Mouse (Mus musculus) layer of hippocampus, postnatal 36 days (tissue): ENCODE data around the gene Fgf9. TPM values are rescaled to one million over a fixed set of nuclear protein-coding genes. Genes with fewer than 3 reads are reported as not detected.

Experiments
- DNase-seq, 2 experiments: peaks; one replicate each; pipeline ENCODE4 v3.0.0; 2022
- total RNA-seq, 2 experiments: library from RNA; stranded (reverse); gene quantifications; 2 replicates each; pipeline ENCODE4 v1.2.3; 2021

Gene Fgf9
- 10 to 100 TPM; 17.1 to 19.2 TPM for total RNA-seq

DNA sequence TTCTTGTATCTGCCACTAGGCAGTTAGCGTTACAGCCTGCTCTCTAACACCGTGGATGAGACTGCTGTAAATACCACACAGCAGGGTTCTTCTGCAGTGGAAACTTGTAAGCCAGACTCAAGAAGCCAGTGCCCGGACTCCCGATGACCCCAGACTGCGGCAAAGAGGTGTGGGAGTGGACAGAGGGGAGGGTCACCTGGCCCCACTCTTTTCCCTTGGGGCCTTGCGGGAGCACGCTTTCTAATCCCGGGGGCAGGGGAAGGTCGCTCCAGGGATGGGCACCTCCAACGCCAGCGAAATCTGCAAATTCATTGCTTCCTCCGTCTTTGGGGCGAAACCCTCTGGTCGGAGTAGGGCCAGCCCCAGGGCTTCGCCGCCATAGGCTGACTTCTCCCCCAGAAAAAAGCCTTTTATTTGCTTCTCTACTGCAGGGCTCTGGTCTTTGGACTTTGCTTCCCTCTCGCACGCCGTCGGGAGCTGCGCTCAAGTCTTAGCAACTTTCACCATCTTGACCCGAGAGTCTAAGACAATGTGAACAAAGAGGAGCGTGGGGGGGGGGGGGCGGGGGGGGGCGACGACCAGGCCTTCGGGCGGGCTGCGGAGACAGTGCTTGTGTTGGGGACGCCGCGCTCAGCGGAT is at the start of gene Fgf9:
Fgf9 (plus strand) TSS at position 67 of the 639 bp plus-strand sequence.
- no peak for DNase-seq

DNA sequence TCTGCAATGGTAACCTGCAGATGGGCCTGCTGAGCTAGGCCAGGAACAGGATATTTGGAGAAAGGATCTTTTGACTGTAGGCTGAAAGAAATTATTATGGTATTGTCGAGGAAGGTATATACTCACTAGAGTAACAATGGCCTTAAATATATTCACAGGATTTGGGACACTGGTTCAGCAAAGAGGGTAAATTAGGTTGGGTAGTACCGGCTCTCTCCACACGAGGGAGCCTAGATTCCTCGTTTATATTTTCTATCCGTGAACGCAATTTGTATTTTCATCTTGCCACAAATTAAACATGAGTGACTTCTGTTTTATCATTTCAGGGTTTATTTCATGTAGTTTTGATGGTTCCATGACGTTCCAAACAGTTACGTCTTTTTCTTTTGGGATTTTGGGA is 35.8 kb upstream of the Fgf9 start:
- DNase-seq: peak; percentile 37 to 60

GRCm38 (mm10) chr14:58036174-58036573 is 34.2 kb upstream of the Fgf9 start:
- DNase-seq: no peak

DNA sequence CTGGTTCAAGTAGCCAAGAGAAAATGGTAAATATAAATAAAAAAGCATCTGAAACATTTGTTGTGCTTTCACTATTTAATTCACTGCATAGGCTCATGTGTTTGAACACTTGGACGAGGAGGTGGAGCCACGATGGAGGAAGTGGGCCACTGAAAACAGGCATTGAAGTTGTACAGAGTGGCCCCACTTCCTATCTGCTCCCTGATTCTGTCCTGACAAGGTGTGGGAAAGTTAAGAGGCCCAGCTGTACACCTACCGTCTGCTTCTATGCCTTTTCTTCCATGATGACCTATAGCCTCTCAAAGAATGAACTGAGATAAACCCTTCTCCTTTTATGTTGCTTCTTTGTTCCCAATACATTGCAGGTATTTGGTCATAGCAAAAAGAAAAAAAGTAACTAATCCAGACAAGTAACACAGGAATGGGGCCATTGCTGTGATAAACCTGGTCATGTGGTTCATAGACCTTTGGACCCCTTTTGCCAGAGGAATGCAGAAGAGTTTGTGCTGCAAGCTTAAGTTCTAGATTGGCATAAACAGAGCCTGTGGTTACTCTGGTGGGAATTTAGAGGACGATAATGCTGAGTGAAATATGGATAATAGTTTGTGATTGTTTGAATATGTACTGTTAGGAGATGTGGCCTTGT is 23.6 kb upstream of the Fgf9 start:
- DNase-seq: no peak

- no peak for DNase-seq
Observed at GRCm38 (mm10) chr14:58050691-58051090, 19.7 kb upstream of the Fgf9 start.

- DNase-seq: no peak
Observed at GRCm38 (mm10) chr14:58067586-58067985, 2.8 kb upstream of the Fgf9 start.

DNA sequence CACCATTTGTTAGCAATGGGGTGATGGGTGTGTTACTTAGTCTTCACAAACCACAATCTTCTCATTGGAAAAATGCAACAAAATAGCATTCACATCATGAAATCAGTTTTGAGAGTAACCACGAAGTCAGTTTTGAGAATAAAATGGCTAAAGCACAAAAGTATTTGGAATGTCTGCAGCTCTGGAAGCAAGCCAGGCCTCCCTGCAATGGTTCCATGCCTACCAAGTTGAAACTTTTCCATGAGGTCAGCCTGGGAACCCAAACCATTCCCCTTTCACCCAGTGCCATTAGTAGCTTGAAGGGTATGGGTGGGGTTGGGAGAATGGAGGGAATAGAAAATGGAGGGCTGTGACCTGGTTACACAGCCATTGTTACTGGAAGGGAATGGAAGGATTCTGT is 1.7 kb upstream of the Fgf9 start:
- no peak for DNase-seq

DNA sequence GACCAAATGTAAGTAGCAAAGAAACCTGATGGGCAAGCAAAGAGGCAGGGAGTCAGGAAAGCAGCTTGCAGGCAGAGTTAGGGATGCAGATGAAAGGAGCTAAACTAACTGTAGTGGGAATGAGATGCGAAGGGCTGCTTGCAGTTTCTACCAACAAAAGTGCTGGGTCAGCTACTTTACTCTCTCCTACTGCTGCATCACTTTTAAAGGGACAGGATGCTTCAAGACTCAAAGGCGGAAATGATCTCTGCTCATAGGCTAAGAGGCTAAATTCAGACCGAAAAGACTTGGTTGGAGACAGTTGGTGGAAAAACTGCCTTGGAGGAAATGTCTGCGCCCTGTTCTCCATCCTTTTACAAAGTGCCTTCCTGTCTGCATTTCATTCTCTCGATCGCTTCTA is 420 bp upstream of the Fgf9 start:
- no peak for DNase-seq

GRCm38 (mm10) chr14:58071120-58071641 is 834 bp downstream of the Fgf9 start:
- DNase-seq: peak; percentile 16 to 33

DNA sequence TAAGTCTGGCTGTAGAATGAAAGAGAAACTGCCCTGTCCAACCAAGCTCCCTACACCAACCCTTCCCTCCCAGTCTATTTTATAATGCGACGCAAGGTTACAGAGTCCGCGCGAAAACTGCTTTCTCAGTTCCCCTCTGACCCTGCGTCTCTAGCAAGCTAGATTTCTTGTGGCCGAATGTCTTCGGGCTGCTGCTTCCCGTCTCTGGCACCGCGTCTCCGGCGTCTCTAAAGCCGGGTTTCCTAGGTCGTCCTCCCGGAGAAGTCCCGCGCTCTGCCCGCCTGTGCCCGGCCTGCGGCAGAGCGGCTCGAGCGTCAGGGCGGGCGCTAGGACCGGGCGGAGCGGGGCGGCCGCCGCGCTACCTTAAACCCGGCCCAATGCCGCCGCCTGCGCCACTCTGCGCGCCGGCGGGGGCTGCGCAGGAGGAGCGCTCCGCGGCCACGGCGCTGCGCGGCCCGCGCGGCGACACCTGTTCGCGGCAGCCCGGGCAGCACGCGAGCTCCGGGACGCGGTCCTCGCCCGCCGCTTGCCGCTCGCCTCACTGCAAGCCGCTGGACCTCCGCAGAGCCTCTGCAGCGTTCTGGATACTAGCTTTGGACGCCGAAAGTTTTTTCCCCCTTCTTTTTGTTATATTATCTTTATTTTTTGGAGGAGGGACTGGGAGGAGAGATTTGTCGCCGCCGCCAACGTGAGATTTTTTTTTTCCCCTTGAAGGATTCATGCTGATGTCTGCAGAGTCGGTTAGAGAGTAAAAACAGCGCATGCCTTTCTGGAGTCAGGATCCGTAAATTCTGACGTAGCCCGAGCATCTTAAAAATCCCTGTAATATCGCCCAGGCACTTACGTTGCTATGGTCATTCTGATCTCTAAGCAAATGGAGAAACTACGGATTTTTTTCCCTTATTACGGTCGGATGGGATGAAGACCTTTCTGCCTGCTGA is 1.8 kb downstream of the Fgf9 start:
- DNase-seq: peak; percentile 69 to 75

DNA sequence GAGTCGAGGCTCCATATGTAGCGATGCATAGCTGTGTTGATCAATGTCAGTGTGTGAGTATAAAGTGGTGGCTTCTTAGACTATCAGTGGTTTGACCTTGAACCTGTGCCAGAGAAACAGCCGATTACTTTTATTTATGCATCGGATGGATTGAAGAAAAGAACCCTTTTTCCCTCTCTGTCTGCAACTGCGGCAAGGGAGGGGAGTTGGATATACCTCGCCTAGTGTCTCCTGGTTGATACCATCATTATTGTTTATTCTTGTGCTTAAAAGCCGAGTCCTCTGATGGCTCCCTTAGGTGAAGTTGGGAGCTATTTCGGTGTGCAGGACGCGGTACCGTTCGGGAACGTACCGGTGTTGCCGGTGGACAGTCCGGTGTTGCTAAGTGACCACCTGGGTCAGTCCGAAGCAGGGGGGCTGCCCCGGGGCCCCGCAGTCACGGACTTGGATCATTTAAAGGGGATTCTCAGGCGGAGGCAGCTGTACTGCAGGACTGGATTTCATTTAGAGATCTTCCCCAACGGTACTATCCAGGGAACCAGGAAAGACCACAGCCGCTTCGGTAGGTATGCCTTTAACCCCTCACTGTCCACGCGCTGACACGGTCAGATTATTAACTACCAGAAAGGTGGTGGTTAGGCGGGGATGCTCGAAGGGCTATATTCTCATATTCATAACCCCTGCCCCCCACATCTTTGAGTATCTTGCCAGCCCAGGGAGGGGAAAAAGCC is 2.6 kb downstream of the Fgf9 start:
- DNase-seq: peak in 1 of 2 experiments; percentile 15

- DNase-seq: peak in 1 of 2 experiments; percentile 18
Observed at GRCm38 (mm10) chr14:58073936-58074335, 3.6 kb downstream of the Fgf9 start.

DNA sequence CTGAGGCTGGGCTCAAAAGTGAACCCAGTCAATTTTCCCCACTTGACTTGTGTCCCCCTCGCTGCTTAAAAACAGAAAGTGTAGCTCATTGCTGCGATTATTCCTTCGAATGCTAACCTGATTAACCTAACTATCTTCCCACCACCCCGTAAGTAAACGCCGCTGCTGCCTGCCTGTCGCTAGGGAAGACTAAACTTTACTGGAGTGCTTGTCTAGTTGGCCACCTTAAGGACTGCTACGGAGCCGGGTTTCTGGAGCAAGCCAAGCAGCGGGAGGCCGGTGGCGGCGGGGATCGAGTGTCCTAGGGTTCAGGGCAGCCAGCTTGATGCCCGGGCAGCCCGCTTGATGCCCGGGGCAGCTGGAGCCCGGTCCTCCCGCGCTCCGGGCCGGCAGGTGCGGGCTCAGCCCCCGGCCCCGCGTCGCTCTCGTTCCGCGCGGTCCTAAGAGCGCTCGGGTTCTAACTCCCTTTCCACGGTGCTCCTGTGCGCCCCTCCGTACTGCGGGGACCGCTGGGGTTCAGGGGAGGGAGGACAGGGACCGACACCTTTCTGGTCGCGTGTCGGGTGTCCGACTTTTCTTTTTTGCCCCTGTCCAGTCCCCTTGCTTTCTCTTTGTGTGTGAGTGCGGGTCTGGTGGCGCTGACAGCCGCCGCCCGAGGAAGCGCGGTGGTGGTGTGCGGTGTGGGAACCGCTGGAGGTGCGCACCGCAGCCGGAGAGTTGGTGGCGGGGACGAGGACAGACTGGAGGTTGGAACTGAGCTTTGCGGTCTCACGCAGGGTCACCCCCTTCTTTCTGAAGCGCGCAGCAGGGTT is 4.5 kb downstream of the Fgf9 start:
- peak; percentile 63 to 65 for DNase-seq

DNA sequence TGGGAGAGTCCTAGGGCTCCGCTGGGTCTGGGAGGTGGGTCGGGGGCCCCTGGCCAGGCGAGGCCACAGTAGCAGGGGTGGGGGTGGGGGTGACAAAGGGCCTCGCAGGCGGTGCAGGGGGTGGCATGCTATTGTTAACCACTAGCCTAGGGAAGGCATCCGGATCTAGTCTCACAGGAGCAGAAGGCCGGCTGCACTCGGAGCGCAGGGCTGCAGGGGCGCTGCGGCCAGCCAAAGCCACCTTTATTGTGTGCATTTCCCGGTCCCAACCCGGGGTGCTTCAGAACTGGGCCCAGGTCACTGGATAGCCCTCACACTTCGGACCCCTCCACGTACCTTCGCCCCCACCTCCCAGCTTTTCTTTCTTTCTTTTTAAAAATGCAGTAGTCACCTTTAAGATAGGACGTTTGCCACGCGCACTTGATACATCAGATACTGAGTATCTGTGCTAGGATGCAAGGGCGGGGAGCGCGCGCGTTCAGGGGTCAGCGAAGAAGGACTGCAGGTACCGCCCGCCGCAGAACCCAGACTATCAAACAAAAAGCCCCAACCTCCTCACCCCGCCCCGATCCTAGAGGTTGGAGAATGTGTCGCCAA is 5.2 kb downstream of the Fgf9 start:
- peak in 1 of 2 experiments; percentile 30 for DNase-seq

DNA sequence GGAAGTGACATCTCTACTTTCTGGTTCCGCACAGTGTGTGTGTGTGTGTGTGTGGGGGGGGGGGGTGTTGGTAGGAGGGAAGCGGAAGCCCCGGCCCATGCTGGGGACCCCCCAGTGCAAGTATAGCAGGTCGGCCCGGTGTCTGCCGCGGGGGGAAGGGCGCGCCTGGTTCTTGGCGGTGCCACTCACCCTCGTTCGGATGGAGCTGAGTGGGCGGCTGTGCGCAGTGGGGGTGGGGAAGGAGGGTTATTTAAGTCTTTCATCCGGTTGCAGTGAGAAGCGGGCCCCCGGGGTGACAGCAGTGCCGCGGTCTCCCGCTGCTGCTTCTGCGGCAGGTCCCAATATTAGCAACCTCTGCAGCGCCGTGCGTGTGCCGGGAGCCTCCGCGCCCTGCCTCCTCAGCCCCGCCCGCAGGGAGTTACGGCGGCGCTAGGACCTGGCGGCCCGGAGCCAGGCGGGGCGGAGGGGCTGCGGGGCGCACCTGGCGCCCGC is 5.7 kb downstream of the Fgf9 start:
- DNase-seq: peak; percentile 65 to 70

DNA sequence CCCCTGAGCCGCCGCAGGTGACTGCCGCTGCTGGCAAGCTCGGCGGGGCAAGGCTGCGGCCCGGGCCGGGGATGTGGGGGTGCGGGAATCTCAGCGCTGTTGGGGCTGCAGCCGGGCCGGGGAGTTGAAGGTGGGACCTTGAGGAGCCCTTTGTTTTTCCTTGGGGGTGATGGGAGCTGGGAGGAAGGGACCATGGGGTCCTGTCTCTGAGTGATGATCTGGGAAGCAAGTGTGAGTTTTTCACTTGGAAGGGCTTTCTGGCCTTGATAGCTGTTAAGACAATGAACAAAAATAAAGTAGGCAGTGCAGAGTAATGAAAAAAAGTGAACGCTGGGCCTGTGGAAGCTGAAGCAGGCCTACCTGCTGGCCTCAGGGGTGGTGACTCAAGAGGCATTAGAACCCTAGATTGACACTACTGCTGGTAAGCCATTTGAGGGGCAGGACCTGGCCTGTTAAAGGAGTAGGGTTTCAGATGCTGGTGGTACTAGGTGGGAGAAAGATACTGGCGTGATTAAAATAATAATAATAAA is 6.4 kb downstream of the Fgf9 start:
- no peak for DNase-seq

DNA sequence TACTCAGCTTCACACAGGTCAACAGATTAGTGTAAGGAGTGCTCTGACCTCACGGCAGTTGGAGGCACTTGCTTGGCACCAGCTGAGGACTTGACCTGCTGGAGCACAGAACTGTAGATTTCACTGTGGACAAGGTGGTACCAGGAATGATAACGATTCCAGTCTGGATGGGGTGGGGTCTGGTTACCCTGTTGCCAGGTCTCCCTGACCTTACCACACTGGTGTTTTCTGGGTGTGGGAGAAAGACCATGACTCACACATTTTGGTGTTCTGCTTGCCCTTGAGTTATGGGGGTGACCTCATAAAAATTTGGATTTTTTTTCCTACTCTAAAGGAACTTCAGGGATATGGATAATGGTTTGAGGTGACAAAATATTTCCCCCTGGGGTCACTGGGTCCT is 9.1 kb downstream of the Fgf9 start:
- no peak for DNase-seq

GRCm38 (mm10) chr14:58081955-58082354 is 11.6 kb downstream of the Fgf9 start:
- no peak for DNase-seq

DNA sequence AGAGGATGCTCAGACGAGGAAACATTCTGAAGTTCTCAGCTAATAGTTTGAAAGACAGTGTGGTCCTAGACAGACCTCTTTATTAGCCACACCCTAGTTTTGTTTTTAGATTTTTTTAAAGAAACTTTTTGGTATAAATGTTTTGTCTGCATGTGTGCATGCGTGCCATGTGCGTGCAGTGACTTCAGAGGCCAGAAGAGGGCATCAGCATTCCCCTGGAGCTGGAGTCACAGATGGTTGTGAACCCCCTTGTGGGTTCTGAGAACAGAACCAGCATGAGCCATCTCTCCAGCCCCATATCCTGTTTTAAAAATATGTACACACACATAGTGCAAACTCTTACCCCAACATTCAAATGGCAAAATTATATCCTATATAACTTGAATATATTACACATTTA is 13.9 kb downstream of the Fgf9 start:
- no peak for DNase-seq

- DNase-seq: no peak
Observed at GRCm38 (mm10) chr14:58087326-58087725, 17.0 kb downstream of the Fgf9 start.
